Mouse (Mus musculus): ENCODE measurements around the gene 9530077C05Rik. TPM values are rescaled to one million over a fixed set of nuclear protein-coding genes. Genes with fewer than 3 reads are reported as not detected.
A peak's percentile ranks its signal among the peaks of the same experiment; 100 is the strongest.

9530077C05Rik gene
- polyA plus RNA-seq, 1 experiment from 2014 or later = 1.6 TPM

- peak overlapping the region; percentile 54 for H3K4me2 ChIP-seq (ENCODE audit: low read depth, low read length)
- H3K4me3 ChIP-seq (ENCODE audit: low read depth, low read length) = no peak overlapping the region
- H3K27ac ChIP-seq (ENCODE audit: low read depth) = no peak overlapping the region
- peaks cover 21% of the 10 kb centered on the region for H3K36me3 ChIP-seq (replicated peaks; ENCODE audit: insufficient read depth, low read length)
- H3K27me3 ChIP-seq (ENCODE audit: insufficient read depth, low read length) = no peaks in the 10 kb centered on the region
- ATAC-seq (no peak), DNase-seq (no peak)
- H3K9ac ChIP-seq (replicated peaks) = 0 out of 2 replicates have a peak overlapping the region, but pooled peaks have one; percentile 8
- 77% methylated on average over 2 of the region's 2 CpGs for WGBS (ENCODE audit: insufficient replicate concordance)
- no peaks in the 10 kb centered on the region for H3K9me3 ChIP-seq (ENCODE audit: low read length)
- TF ChIP-seq CTCF (IDR thresholded peaks at IDR 0.05; ENCODE audit: low read depth) = no peak
- TF ChIP-seq EP300 (IDR thresholded peaks at IDR 0.05; ENCODE audit: low read depth) = no peak
- H3K4me1 ChIP-seq (ENCODE audit: insufficient read depth) = peaks cover 15% of the 10 kb centered on the region
Measured at GRCm38 (mm10) chr9:22385890-22386289, 25.4 kb upstream of the 9530077C05Rik start.

GRCm38 (mm10) chr9:22387901-22388300 is 23.4 kb upstream of the 9530077C05Rik start:
- ATAC-seq (no peak), DNase-seq (no peak)
- Histone ChIP-seq H3K36me3 (replicated peaks; ENCODE audit: insufficient read depth, low read length) (peaks cover 4% of the 10 kb centered on the region), H3K27ac (ENCODE audit: low read depth) (peak overlapping the region; percentile 93), H3K9me3 (ENCODE audit: low read length) (no peaks in the 10 kb centered on the region), H3K9ac (replicated peaks) (peak overlapping the region; percentile 97), H3K4me3 (ENCODE audit: low read depth, low read length) (peak overlapping the region; percentile 97), H3K4me2 (ENCODE audit: low read depth, low read length) (peak overlapping the region; percentile 97), H3K27me3 (ENCODE audit: insufficient read depth, low read length) (no peaks in the 10 kb centered on the region), H3K4me1 (ENCODE audit: insufficient read depth) (peaks cover 15% of the 10 kb centered on the region)
- WGBS (ENCODE audit: insufficient replicate concordance) = 7% methylated on average over 6 of the region's 6 CpGs
- TF ChIP-seq EP300 (IDR thresholded peaks at IDR 0.05; ENCODE audit: low read depth) (no peak), CTCF (IDR thresholded peaks at IDR 0.05; ENCODE audit: low read depth) (no peak)

- Histone ChIP-seq H3K27me3 (ENCODE audit: insufficient read depth, low read length) (no peaks in the 10 kb centered on the region), H3K9me3 (ENCODE audit: low read length) (no peaks in the 10 kb centered on the region), H3K9ac (replicated peaks) (peak overlapping the region; percentile 97), H3K36me3 (replicated peaks; ENCODE audit: insufficient read depth, low read length) (no peaks in the 10 kb centered on the region; the same call in 1 of the 2 replicates), H3K27ac (ENCODE audit: low read depth) (peak overlapping the region; percentile 93), H3K4me1 (ENCODE audit: insufficient read depth) (peaks cover 15% of the 10 kb centered on the region), H3K4me3 (ENCODE audit: low read depth, low read length) (peak overlapping the region; percentile 97), H3K4me2 (ENCODE audit: low read depth, low read length) (peak overlapping the region; percentile 97)
- under 1% methylated on average over 41 of the region's 41 CpGs for WGBS (ENCODE audit: insufficient replicate concordance)
- ATAC-seq = peak; percentile 62
- DNase-seq = peak; percentile 73
- TF ChIP-seq EP300 (IDR thresholded peaks at IDR 0.05; ENCODE audit: low read depth) = no peak
- no peak for TF ChIP-seq CTCF (IDR thresholded peaks at IDR 0.05; ENCODE audit: low read depth)
Measured at GRCm38 (mm10) chr9:22388401-22388980, 22.8 kb upstream of the 9530077C05Rik start.

- Histone ChIP-seq H3K9me3 (ENCODE audit: low read length) (no peaks in the 10 kb centered on the region), H3K4me3 (ENCODE audit: low read depth, low read length) (peak within 1 kb of the TSS; percentile 97), H3K4me1 (ENCODE audit: insufficient read depth) (peaks cover 15% of the 10 kb centered on the region), H3K9ac (replicated peaks) (peak within 1 kb of the TSS; percentile 97), H3K27ac (ENCODE audit: low read depth) (peak within 1 kb of the TSS; percentile 93), H3K36me3 (replicated peaks; ENCODE audit: insufficient read depth, low read length) (no peaks in the 10 kb centered on the region; the same call in 1 of the 2 replicates), H3K27me3 (ENCODE audit: insufficient read depth, low read length) (no peaks in the 10 kb centered on the region), H3K4me2 (ENCODE audit: low read depth, low read length) (peak within 1 kb of the TSS; percentile 97)
- ATAC-seq (peak; percentile 93), DNase-seq (peak; percentile 98)
- TF ChIP-seq CTCF (IDR thresholded peaks at IDR 0.05; ENCODE audit: low read depth) = peak; percentile 28; the same call in 1 of the 2 replicates
- TF ChIP-seq EP300 (IDR thresholded peaks at IDR 0.05; ENCODE audit: low read depth) = no peak; the same call in 1 of the 2 replicates
- under 1% methylated on average over 42 of the region's 44 CpGs for WGBS (ENCODE audit: insufficient replicate concordance)
Measured at GRCm38 (mm10) chr9:22389021-22389476, 22.3 kb upstream of the 9530077C05Rik start, which contains the start of gene Anln. TSS of gene Anln (minus strand) at chr9:22389188.

GRCm38 (mm10) chr9:22389736-22390245 is 21.5 kb upstream of the 9530077C05Rik start:
- no peaks in the 10 kb centered on the region for H3K27me3 ChIP-seq (ENCODE audit: insufficient read depth, low read length)

GRCm38 (mm10) chr9:22390390-22390789 is 20.9 kb upstream of the 9530077C05Rik start:
- Histone ChIP-seq H3K9ac (replicated peaks) (no peak overlapping the region), H3K27ac (ENCODE audit: low read depth) (no peak overlapping the region), H3K4me3 (ENCODE audit: low read depth, low read length) (no peak overlapping the region), H3K4me2 (ENCODE audit: low read depth, low read length) (no peak overlapping the region), H3K4me1 (ENCODE audit: insufficient read depth) (peaks cover 15% of the 10 kb centered on the region), H3K27me3 (ENCODE audit: insufficient read depth, low read length) (no peaks in the 10 kb centered on the region), H3K9me3 (ENCODE audit: low read length) (no peaks in the 10 kb centered on the region), H3K36me3 (replicated peaks; ENCODE audit: insufficient read depth, low read length) (no peaks in the 10 kb centered on the region; the same call in 1 of the 2 replicates)
- WGBS (ENCODE audit: insufficient replicate concordance) = 79% methylated on average over 5 of the region's 5 CpGs
- no peak for ATAC-seq
- no peak for TF ChIP-seq CTCF (IDR thresholded peaks at IDR 0.05; ENCODE audit: low read depth)
- TF ChIP-seq EP300 (IDR thresholded peaks at IDR 0.05; ENCODE audit: low read depth) = no peak
- no peak for DNase-seq

More at GRCm38 (mm10) chr9:22389736-22390245, 21.5 kb upstream of the 9530077C05Rik start:
- DNase-seq (no peak), ATAC-seq (no peak)
- Histone ChIP-seq H3K4me3 (ENCODE audit: low read depth, low read length) (peak overlapping the region; percentile 97), H3K9me3 (ENCODE audit: low read length) (no peaks in the 10 kb centered on the region), H3K27ac (ENCODE audit: low read depth) (peak overlapping the region; percentile 93), H3K9ac (replicated peaks) (peak overlapping the region; percentile 97), H3K4me1 (ENCODE audit: insufficient read depth) (peaks cover 15% of the 10 kb centered on the region), H3K36me3 (replicated peaks; ENCODE audit: insufficient read depth, low read length) (no peaks in the 10 kb centered on the region; the same call in 1 of the 2 replicates), H3K4me2 (ENCODE audit: low read depth, low read length) (peak overlapping the region; percentile 97)
- TF ChIP-seq CTCF (IDR thresholded peaks at IDR 0.05; ENCODE audit: low read depth) (no peak), EP300 (IDR thresholded peaks at IDR 0.05; ENCODE audit: low read depth) (no peak)
- WGBS (ENCODE audit: insufficient replicate concordance) = 41% methylated on average over 6 of the region's 6 CpGs

Measured in liver, postnatal 0 days (tissue).